Mouse (Mus musculus): Measurements from ENCODE around the gene Ghdc.
"Not testable (repeated sequence)": the region's sequence is repeated elsewhere in the genome, so short reads cannot be mapped to it uniquely, and the experiment has no call there.

The Ghdc gene

GRCm38 (mm10) chr11:100770646-100771408 lies at the start of gene Ghdc:
Gene Ghdc, minus strand, starts transcription at chr11:100770957.
- DNase-seq (ENCODE audit: low spot score), result peak; percentile 49

GRCm38 (mm10) chr11:100820047-100820446 lies 49.3 kb upstream of the Ghdc start:
- no peak for DNase-seq (ENCODE audit: low spot score)

- DNase-seq (ENCODE audit: low spot score), result no peak
Measured at GRCm38 (mm10) chr11:100819626-100820025, 48.9 kb upstream of the Ghdc start.

GRCm38 (mm10) chr11:100819048-100819447 lies 48.3 kb upstream of the Ghdc start:
- no peak for DNase-seq (ENCODE audit: low spot score)

GRCm38 (mm10) chr11:100818359-100819012 lies 47.7 kb upstream of the Ghdc start:
- DNase-seq (ENCODE audit: low spot score), result no peak

GRCm38 (mm10) chr11:100817311-100817710 lies 46.6 kb upstream of the Ghdc start:
- no peak for DNase-seq (ENCODE audit: low spot score)

GRCm38 (mm10) chr11:100816801-100817200 lies 46.0 kb upstream of the Ghdc start:
- DNase-seq (ENCODE audit: low spot score), result no peak

GRCm38 (mm10) chr11:100816342-100816741 lies 45.6 kb upstream of the Ghdc start:
- no peak for DNase-seq (ENCODE audit: low spot score)

- no peak for DNase-seq (ENCODE audit: low spot score)
Measured at GRCm38 (mm10) chr11:100814498-100814897, 43.7 kb upstream of the Ghdc start.

GRCm38 (mm10) chr11:100811132-100811531 lies 40.4 kb upstream of the Ghdc start:
- DNase-seq (ENCODE audit: low spot score), result no peak

GRCm38 (mm10) chr11:100810516-100810915 lies 39.8 kb upstream of the Ghdc start:
- no peak for DNase-seq (ENCODE audit: low spot score)

- DNase-seq (ENCODE audit: low spot score), result no peak
Measured at GRCm38 (mm10) chr11:100806380-100807305, 35.9 kb upstream of the Ghdc start.

- no peak for DNase-seq (ENCODE audit: low spot score)
Measured at GRCm38 (mm10) chr11:100805535-100805934, 34.8 kb upstream of the Ghdc start.

- DNase-seq (ENCODE audit: low spot score), result no peak
Measured at GRCm38 (mm10) chr11:100804409-100804808, 33.7 kb upstream of the Ghdc start.

GRCm38 (mm10) chr11:100799426-100799825 lies 28.7 kb upstream of the Ghdc start:
- no peak for DNase-seq (ENCODE audit: low spot score)

- DNase-seq (ENCODE audit: low spot score), result no peak
Measured at GRCm38 (mm10) chr11:100796585-100796984, 25.8 kb upstream of the Ghdc start.

- no peak for DNase-seq (ENCODE audit: low spot score)
Measured at GRCm38 (mm10) chr11:100795386-100795785, 24.6 kb upstream of the Ghdc start.

- no peak for DNase-seq (ENCODE audit: low spot score)
Measured at GRCm38 (mm10) chr11:100791457-100792049, 20.8 kb upstream of the Ghdc start.

- DNase-seq (ENCODE audit: low spot score), result not testable (repeated sequence)
Measured at GRCm38 (mm10) chr11:100790644-100791043, 19.9 kb upstream of the Ghdc start.

- DNase-seq (ENCODE audit: low spot score), result no peak
Measured at GRCm38 (mm10) chr11:100789702-100790101, 18.9 kb upstream of the Ghdc start.

- DNase-seq (ENCODE audit: low spot score), result no peak
Measured at GRCm38 (mm10) chr11:100785774-100786173, 15.0 kb upstream of the Ghdc start.

- DNase-seq (ENCODE audit: low spot score), result no peak
Measured at GRCm38 (mm10) chr11:100784286-100784685, 13.5 kb upstream of the Ghdc start.

All from embryo, embryonic 10 days (tissue).